26 mouse cellular contexts compared by ENCODE assay signal in the genomic region with DNA sequence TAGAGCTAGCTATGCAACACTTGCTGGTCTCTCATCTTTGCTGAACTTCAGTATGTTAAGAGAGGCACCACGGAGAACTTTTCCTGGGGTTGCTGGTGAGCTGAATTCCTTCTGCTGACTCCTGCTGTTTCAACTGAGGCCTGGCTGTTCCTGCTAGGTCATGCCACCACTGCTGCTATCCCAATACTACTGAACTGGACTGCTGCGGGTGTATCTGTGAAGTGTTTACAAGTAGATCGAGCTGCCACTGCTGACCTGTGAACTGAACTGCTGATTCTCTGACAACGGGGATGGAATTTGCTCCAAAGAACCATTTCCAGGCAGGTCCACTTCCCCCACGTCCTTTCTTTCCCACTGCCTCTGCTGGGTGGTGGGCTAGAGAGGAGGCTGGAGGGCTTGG. TPM values are rescaled to one million over a fixed set of nuclear protein-coding genes. Genes with fewer than 3 reads are reported as not detected.
"Had no signal": no experiment of that assay in that cellular context is flagged by ENCODE, and none has a peak within 500 bp of the region (broad histone marks: within the 10 kb centered on the region; RNA-seq: fewer than 3 reads in every experiment).

No protein-coding gene starts in this region.

- H3K27me3 ChIP-seq: hindbrain, embryonic 13.5 days; hindbrain, embryonic 15.5 days; kidney, embryonic 15.5 days; limb, embryonic 13.5 days; limb, embryonic 15.5 days had no signal

- H3K4me1 ChIP-seq: hindbrain, embryonic 13.5 days; hindbrain, embryonic 15.5 days; limb, embryonic 15.5 days had no signal

- H3K9me3 ChIP-seq: heart, embryonic 13.5 days; heart, embryonic 15.5 days; hindbrain, embryonic 13.5 days; hindbrain, embryonic 15.5 days; kidney, embryonic 15.5 days; limb, embryonic 13.5 days; limb, embryonic 15.5 days had no signal

- H3K9ac ChIP-seq: forebrain, postnatal 0 days; heart, embryonic 13.5 days; heart, embryonic 15.5 days; hindbrain, embryonic 13.5 days; hindbrain, embryonic 15.5 days; kidney, embryonic 15.5 days; limb, embryonic 13.5 days; limb, embryonic 15.5 days had no signal

- H3K36me3 ChIP-seq: heart, embryonic 13.5 days; heart, embryonic 15.5 days; hindbrain, embryonic 13.5 days; hindbrain, embryonic 15.5 days; kidney, embryonic 15.5 days; limb, embryonic 13.5 days; limb, embryonic 15.5 days had no signal

- H3K27ac ChIP-seq: heart, embryonic 13.5 days; heart, embryonic 15.5 days; hindbrain, embryonic 13.5 days; hindbrain, embryonic 15.5 days; hindbrain, postnatal 0 days; kidney, embryonic 15.5 days; kidney, postnatal 0 days; limb, embryonic 13.5 days; limb, embryonic 15.5 days had no signal

- H3K4me3 ChIP-seq: heart, embryonic 13.5 days; heart, embryonic 15.5 days; hindbrain, embryonic 13.5 days; hindbrain, embryonic 15.5 days; kidney, embryonic 15.5 days; limb, embryonic 13.5 days; limb, embryonic 15.5 days had no signal

- DNase-seq: forebrain, postnatal 0 days; gastrocnemius, postnatal 14 days; gastrocnemius, postnatal 36 days; heart, adult 18-20 months; heart, postnatal 14 days; heart, postnatal 36 days; kidney, adult 11 months; kidney, adult 2 months; kidney, adult 9 months; kidney, postnatal 14 days; kidney, postnatal 36 days; layer of hippocampus, adult 9-11 months; layer of hippocampus, postnatal 36 days; left cerebral cortex, postnatal 4 days had no signal

- ATAC-seq: forebrain, postnatal 0 days; hindbrain, postnatal 0 days; intestine, embryonic 16.5 days had no signal

- H3K4me2 ChIP-seq: heart, embryonic 11.5 days; heart, embryonic 13.5 days; heart, embryonic 15.5 days; hindbrain, embryonic 13.5 days; hindbrain, embryonic 15.5 days; kidney, embryonic 15.5 days; limb, embryonic 13.5 days; limb, embryonic 15.5 days had no signal

RNA-seq across cellular contexts. Expression of a gene that starts 51.1 kb away (rescaled TPM):
- total RNA-seq: hematopoietic stem cell, adult 5-6 weeks had no signal
